Mouse (Mus musculus): ENCODE data around the gene Cc2d2b. TPM values are rescaled to one million over a fixed set of nuclear protein-coding genes. Genes with fewer than 3 reads are reported as not detected.
A peak's percentile ranks its signal among the peaks of the same experiment; 100 is the strongest.

The Cc2d2b gene
- total RNA-seq (2014; rRNA removed), result not detected in 2 replicates
- polyA plus RNA-seq (2015; fragmentation: Nextera tagmentation; extraction: Ambion mirVana), result 0.14 and 0.16 TPM in 2 replicates

DNA sequence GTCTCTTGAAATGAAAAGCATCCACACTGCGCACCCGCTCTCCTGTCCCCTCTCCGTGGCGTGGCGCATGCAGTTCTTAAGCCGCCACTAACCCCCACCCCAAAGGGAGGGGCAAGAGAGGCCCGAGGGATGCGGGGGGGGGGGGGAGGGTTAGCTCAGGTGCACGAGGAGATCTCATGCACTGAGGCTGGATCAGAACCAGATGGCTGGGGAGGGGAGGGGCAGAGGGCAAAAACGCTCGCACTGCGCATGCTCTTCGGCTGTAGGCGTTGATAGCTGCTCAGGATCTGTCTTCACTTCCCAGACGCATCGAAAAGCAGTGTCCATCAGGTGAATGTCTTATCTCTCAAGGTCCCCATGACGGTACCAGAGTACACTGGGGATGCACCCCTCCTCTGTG is at the start of gene Cc2d2b:
Gene Cc2d2b (plus strand): TSS at position 195 of the 400 bp plus-strand sequence.
- no peak for TF ChIP-seq CTCF (IDR thresholded peaks at IDR 0.05; ENCODE audit: low read depth)
- H3K9ac ChIP-seq (replicated peaks; ENCODE audit: low read length), result no peak within 1 kb of the TSS
- 67% methylated on average over 15 of the region's 17 CpGs for WGBS
- no peaks in the 10 kb centered on the region for H3K36me3 ChIP-seq (ENCODE audit: insufficient read depth, low read length)
- H3K27me3 ChIP-seq (ENCODE audit: insufficient read depth, low read length), result no peaks in the 10 kb centered on the region
- no peak within 1 kb of the TSS for H3K27ac ChIP-seq
- H3K4me1 ChIP-seq (ENCODE audit: insufficient read depth, low read length), result no peaks in the 10 kb centered on the region
- no peak within 1 kb of the TSS for H3K4me2 ChIP-seq (ENCODE audit: low read depth, low read length)
- H3K4me3 ChIP-seq (ENCODE audit: low read length), result no peak within 1 kb of the TSS
- DNase-seq (ENCODE audit: low spot score) (no peak), ATAC-seq (0 out of 2 replicates have a peak, but pooled peaks have one; percentile 32)
- H3K9me3 ChIP-seq (ENCODE audit: low read length), result no peaks in the 10 kb centered on the region

- TF ChIP-seq CTCF (IDR thresholded peaks at IDR 0.05; ENCODE audit: low read depth), result no peak
- Histone ChIP-seq H3K36me3 (ENCODE audit: insufficient read depth, low read length) (no peaks in the 10 kb centered on the region), H3K4me2 (ENCODE audit: low read depth, low read length) (no peak overlapping the region), H3K9me3 (ENCODE audit: low read length) (no peaks in the 10 kb centered on the region), H3K4me3 (ENCODE audit: low read length) (no peak overlapping the region), H3K9ac (replicated peaks; ENCODE audit: low read length) (no peak overlapping the region), H3K4me1 (ENCODE audit: insufficient read depth, low read length) (no peaks in the 10 kb centered on the region), H3K27ac (no peak overlapping the region), H3K27me3 (ENCODE audit: insufficient read depth, low read length) (no peaks in the 10 kb centered on the region)
- WGBS, result 31% methylated on average over 5 of the region's 5 CpGs
- ATAC-seq, result no peak
- no peak for DNase-seq (ENCODE audit: low spot score)
Observed at GRCm38 (mm10) chr19:40699816-40700215, 48.7 kb upstream of the Cc2d2b start.

GRCm38 (mm10) chr19:40702406-40702805 is 46.1 kb upstream of the Cc2d2b start:
- H3K27me3 ChIP-seq (ENCODE audit: insufficient read depth, low read length), result no peaks in the 10 kb centered on the region

DNA sequence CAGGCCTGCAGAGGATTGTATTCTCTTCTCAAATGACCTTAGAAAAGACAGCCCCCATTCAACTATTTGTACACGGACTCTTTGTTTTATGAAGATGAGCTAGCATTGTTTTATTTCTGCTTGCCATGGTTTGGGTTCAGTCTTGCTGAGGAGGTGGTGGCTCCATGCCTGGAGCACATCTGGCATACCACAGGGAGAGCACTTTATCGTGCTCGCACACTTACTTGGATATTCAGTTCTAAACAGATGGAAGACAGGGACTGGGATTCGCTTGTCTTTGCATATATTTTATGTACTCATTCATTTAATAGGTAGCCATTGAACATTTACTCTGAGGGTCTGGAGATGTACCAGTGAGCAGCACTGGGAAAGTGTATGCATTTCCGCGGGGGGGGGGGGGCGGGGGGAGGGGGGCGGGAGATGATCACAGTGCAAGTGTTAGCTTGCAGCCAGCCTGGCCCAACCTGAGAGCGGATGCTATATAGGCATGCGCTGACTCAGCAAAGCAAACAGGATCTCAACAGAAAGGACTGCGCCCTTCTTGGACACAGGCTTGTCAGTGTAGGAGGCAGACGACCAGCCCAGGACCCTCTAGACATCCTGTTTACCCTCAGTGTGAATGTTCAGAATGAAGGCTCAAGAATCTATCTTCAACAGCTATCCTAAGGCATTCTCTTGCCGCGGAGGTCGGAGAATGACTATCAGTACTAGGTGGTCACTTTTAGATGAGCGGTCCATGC is 35.5 kb upstream of the Cc2d2b start:
- DNase-seq (ENCODE audit: low spot score), result no peak
- Histone ChIP-seq H3K27ac (no peak overlapping the region), H3K27me3 (ENCODE audit: insufficient read depth, low read length) (no peaks in the 10 kb centered on the region), H3K9me3 (ENCODE audit: low read length) (no peaks in the 10 kb centered on the region), H3K9ac (replicated peaks; ENCODE audit: low read length) (no peak overlapping the region), H3K4me3 (ENCODE audit: low read length) (no peak overlapping the region), H3K4me1 (ENCODE audit: insufficient read depth, low read length) (no peaks in the 10 kb centered on the region), H3K4me2 (ENCODE audit: low read depth, low read length) (no peak overlapping the region), H3K36me3 (ENCODE audit: insufficient read depth, low read length) (no peaks in the 10 kb centered on the region)
- TF ChIP-seq CTCF (IDR thresholded peaks at IDR 0.05; ENCODE audit: low read depth), result no peak
- WGBS, result 75% methylated on average over 15 of the region's 16 CpGs
- no peak for ATAC-seq

More at GRCm38 (mm10) chr19:40702406-40702805, 46.1 kb upstream of the Cc2d2b start:
- WGBS, result 41% methylated on average over 4 of the region's 4 CpGs
- DNase-seq (ENCODE audit: low spot score) (peak; percentile 25), ATAC-seq (peak; percentile 55; the same call in 1 of the 2 replicates)
- H3K9me3 ChIP-seq (ENCODE audit: low read length), result no peaks in the 10 kb centered on the region
- H3K4me1 ChIP-seq (ENCODE audit: insufficient read depth, low read length), result no peaks in the 10 kb centered on the region
- H3K36me3 ChIP-seq (ENCODE audit: insufficient read depth, low read length), result no peaks in the 10 kb centered on the region
- H3K4me3 ChIP-seq (ENCODE audit: low read length), result no peak overlapping the region
- no peak overlapping the region for H3K4me2 ChIP-seq (ENCODE audit: low read depth, low read length)
- no peak overlapping the region for H3K9ac ChIP-seq (replicated peaks; ENCODE audit: low read length)
- TF ChIP-seq CTCF (IDR thresholded peaks at IDR 0.05; ENCODE audit: low read depth), result no peak
- no peak overlapping the region for H3K27ac ChIP-seq

DNA sequence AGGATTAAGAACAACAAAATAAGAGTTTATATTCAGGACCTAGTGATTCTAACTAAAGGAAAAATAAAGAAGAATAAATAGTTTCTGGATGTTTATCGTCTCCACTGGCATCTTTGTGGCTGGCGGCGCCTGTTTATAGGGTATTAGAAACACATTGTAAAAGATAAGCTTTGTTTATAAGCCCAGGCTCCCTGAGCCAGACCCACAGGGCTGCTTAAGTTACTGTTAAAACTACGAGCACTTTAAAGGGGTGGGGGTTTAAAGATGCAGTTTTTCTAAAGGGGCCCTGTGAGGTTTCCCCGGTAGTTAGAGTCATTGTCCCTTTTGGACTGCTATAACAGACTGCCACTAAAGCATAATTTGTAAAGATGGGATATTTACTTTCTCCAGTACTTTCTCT is 33.9 kb upstream of the Cc2d2b start:
- 83% methylated on average over 5 of the region's 5 CpGs for WGBS
- no peak for TF ChIP-seq CTCF (IDR thresholded peaks at IDR 0.05; ENCODE audit: low read depth)
- Histone ChIP-seq H3K9ac (replicated peaks; ENCODE audit: low read length) (no peak overlapping the region), H3K4me2 (ENCODE audit: low read depth, low read length) (no peak overlapping the region), H3K27ac (no peak overlapping the region), H3K4me3 (ENCODE audit: low read length) (no peak overlapping the region), H3K4me1 (ENCODE audit: insufficient read depth, low read length) (no peaks in the 10 kb centered on the region), H3K9me3 (ENCODE audit: low read length) (no peaks in the 10 kb centered on the region), H3K36me3 (ENCODE audit: insufficient read depth, low read length) (no peaks in the 10 kb centered on the region), H3K27me3 (ENCODE audit: insufficient read depth, low read length) (no peaks in the 10 kb centered on the region)
- ATAC-seq (no peak), DNase-seq (ENCODE audit: low spot score) (no peak)

GRCm38 (mm10) chr19:40716981-40717380 is 31.6 kb upstream of the Cc2d2b start:
- DNase-seq (ENCODE audit: low spot score), result no peak
- Histone ChIP-seq H3K27ac (no peak overlapping the region), H3K4me2 (ENCODE audit: low read depth, low read length) (no peak overlapping the region)

More at GRCm38 (mm10) chr19:40716981-40717380, 31.6 kb upstream of the Cc2d2b start:
- Histone ChIP-seq H3K27me3 (ENCODE audit: insufficient read depth, low read length) (no peaks in the 10 kb centered on the region), H3K9me3 (ENCODE audit: low read length) (no peaks in the 10 kb centered on the region), H3K9ac (replicated peaks; ENCODE audit: low read length) (no peak overlapping the region), H3K4me1 (ENCODE audit: insufficient read depth, low read length) (no peaks in the 10 kb centered on the region), H3K36me3 (ENCODE audit: insufficient read depth, low read length) (no peaks in the 10 kb centered on the region), H3K4me3 (ENCODE audit: low read length) (no peak overlapping the region)
- no peak for TF ChIP-seq CTCF (IDR thresholded peaks at IDR 0.05; ENCODE audit: low read depth)
- WGBS, result 79% methylated on average over 6 of the region's 6 CpGs
- ATAC-seq, result no peak

Data from hindbrain, postnatal 0 days (tissue).